Mouse (Mus musculus) central nervous system, embryonic 18 days (tissue): ENCODE data around the gene Txnrd3. TPM values are rescaled to one million over a fixed set of nuclear protein-coding genes. Genes with fewer than 3 reads are reported as not detected.

Source experiments
- polyA plus RNA-seq: library from polyadenylated mRNA; depleted of rRNA; stranded (reverse); fragments of >200 nt; gene quantifications from 2 replicates; pipeline ENCODE4 v1.2.3, GENCODE M21; 2012; rRNA removed

Txnrd3 gene
- 10.4 and 11.4 TPM in 2 replicates for polyA plus RNA-seq

DNA sequence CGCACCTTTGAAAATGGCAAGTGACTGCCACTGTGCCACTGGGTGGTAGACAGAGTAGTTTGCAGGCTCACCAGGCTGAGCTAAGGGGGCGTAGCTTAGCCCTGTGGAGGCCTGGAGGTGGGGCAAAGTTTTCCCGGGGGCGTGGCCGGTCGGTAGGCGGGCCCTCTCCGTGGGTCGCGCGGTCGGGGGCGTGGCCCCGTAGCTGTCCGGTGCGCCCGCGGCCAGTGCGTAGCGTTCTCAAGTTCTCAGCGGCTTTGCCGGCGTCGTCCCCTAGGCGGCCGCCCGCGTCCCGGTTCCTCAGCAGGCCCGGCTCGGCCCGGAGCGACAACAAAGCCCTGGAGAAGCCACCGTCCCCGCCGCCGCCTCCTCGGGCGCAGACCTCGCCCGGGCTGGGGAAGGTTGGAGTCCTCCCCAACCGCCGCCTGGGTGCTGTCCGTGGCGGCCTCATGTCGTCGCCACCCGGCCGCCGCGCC is at the start of gene Txnrd3:
TSS of gene Txnrd3 (plus strand) at position 191 of the 473 bp plus-strand sequence.

DNA sequence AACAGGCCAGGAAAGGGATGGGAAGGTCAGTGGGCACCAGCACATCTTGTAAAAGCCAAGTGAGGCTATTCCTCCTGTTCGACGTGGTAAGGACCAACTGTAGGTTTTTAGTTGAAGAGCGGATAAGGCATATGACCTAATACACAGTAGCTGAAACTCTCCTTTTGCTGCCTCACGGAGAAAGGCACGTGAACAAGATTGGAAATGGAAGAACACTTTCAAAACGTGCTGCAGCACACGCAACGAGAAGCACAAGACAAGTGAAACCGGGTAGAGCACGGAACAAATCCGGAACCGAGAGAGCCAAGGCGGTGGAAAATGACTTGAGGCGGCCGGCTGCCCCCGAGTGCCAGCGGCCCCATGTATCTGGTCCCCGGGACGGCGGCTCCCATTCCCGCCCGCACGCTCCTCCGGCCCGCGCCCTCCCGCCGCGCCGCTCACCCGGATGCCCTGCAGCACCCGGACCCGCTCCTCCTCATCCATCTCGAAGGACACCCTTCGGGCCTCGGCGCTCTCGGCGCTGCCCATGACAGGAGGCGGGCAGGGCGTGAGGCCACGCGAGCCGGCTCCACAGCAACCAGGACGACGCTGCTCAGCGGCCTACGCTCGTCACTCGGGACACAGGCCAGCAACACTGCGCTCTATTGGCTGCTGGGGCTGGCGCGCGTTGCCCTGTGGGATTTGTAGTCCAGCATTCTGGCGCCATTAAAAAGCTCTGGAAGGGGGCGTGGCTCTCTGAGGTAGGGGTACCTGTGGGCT is 48.6 kb upstream of the Txnrd3 start, which contains the start of gene Chchd6:
TSS of gene Chchd6 (minus strand) at position 635 of the 759 bp plus-strand sequence.

DNA sequence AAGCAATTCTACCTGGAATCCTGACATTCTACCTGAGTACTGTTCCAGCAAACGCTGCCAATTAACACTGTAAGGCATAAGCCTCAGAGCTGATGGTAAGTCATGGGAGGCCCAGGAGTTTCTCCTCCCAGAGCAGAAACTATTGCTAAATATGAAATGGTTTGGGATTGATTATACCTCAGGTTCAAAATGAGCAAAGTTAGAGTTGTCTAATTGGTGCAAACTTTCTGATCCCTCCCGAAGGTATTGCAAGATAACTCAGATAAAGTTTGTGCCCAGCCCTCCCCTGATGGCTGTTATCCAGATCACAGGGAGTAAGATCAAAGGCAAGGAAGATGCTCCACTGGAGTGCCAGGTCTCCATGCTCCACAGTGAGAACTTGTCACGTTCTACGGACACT is 63.5 kb downstream of the Txnrd3 start, which contains the start of gene Vmn1r40:
TSS of gene Vmn1r40 (plus strand) at position 301 of the 400 bp plus-strand sequence.

Other genes with a start within 250 kb of the Txnrd3 start
- 198 and 202 TPM in 2 replicates for gene Chchd6, start 48.3 kb upstream of the Txnrd3 start, polyA plus RNA-seq
- gene Vmn1r40, start 63.6 kb downstream of the Txnrd3 start, polyA plus RNA-seq: 0.03 TPM in 1 of 2 replicates, not detected in the other
- gene Vmn1r41, start 96.8 kb downstream of the Txnrd3 start, polyA plus RNA-seq: not detected in 2 replicates
- gene Vmn1r42, start 232.4 kb downstream of the Txnrd3 start, polyA plus RNA-seq: not detected in 2 replicates
- not detected in 2 replicates for gene Vmn1r43, start 232.4 kb downstream of the Txnrd3 start, polyA plus RNA-seq
- gene Vmn1r44, start 239.7 kb downstream of the Txnrd3 start, polyA plus RNA-seq: not detected in 2 replicates